Mouse (Mus musculus) frontal cortex, postnatal 10 days (tissue): Measurements from ENCODE around the gene Ddx49.

Source experiments
- DNase-seq, 2 experiments: peaks; one replicate each; pipeline ENCODE4 v3.0.0; 2022; ENCODE audit warnings: low spot score in 2 of 2, mixed read lengths in 1 of 2

Gene Ddx49

DNA sequence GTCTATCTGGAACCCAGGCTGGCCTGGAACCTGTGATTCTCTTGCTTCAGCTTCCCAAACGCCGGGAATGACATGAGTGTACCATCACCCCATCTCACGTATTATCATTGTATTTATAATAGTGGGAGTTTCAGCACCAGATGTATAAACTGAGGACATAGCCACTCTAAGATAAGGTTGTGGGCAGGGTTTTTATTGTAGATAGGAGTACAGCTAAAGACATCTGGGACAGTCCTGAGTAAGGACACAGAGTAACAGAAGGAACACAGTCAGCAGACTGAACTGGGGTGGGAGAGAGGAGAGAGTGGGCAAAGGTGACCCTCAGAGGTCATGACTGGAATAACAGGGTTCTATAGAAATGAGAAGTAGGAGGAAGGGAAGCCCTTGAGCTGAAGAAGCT is 34.6 kb downstream of the Ddx49 start:
- no peak for DNase-seq

DNA sequence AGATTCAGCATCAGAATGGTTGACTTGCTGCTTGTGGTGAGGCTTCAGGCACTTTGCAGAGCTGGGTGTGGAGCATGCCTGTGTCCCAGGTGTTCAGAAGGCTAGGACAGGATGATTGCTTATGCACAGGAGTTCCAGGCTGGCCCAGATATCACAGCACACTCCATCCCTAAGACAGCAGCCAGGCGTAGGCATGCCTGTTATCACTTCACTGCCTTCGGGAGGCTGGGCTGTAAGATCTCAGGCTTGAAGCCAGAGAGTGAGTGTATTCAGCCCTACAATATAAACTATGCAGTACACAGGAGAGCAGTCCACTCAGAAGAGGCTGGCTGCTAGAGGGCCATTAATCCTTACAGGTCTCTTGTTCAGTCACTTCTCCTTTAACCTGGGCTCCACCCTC is 43.2 kb downstream of the Ddx49 start:
- DNase-seq, result no peak

DNA sequence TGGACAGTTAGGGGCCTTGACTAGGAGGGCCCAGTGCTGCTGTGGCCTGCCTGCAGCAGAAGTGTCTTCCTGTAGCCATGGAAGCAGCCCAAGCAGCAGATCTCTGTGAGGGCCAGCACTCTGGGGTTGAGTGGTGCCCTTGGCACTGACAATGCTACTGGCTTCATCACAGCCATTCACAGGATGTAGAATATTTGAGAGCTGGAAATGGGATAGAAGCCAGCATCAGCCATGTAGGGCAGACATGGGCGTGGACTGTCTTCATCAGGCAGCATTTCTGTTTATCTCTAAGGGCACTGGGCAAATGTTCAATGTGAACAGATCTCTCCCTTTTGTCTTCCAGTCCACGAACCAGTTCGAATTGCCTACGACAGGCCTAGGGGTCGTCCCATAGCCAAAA is 43.7 kb downstream of the Ddx49 start:
- DNase-seq, result no peak

DNA sequence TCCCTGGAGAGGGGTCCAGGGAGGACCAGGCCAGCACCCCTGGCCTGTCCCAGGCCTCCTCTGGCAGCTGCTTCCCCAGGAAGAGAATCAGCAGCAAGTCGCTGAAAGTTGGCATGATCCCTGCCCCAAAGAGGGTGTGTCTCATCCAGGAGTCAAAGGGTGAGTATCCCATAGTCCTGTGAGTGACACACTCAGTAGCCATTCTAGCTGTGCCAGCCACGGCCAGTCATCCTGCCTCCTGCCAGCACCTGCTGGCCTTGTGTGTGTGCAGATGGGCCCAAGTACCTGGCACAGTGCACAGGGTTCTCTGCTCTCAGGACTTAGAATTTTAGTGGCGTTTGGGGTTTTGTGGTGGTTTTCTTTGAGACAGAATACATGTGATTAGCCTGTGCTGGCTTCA is 44.8 kb downstream of the Ddx49 start:
- no peak for DNase-seq

DNA sequence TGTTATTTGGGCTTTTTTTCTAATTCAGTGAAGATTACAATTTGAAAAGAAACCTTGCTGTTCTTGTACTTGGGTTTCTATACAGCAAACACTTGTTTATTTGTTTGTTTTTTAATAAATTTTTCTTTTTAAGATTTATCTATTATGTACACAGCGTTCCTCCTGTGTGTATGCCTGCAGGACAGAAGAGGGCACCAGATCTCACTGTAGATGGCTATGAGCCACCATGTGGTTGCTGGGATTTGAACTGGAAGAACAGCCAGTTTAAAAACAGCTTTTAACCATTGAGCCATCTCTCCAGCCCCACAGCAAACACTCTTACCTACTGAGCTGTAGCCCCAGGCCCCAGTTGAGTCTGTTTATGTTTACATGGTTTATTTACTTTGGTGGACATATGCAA is 47.7 kb downstream of the Ddx49 start:
- DNase-seq, result no peak

DNA sequence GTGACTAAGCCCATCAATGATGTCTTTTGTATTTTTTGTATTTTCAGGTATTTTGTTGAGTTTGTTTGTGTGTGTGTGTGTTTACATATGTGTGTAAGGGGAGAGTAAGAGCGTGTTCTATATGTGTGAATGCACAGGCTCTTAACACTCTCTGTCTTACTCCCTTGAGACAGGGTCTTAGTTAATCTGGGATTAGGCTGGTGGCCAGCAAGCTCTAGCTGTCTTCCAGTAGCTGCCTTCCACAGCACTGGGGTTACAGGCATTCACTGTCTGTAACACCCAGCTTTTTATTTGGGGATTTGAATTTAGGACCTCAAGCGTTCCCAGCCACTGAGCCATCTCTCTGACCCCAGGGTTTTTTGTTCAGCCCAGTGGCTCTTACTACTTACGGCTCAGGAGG is 54.4 kb downstream of the Ddx49 start:
- DNase-seq, result no peak

DNA sequence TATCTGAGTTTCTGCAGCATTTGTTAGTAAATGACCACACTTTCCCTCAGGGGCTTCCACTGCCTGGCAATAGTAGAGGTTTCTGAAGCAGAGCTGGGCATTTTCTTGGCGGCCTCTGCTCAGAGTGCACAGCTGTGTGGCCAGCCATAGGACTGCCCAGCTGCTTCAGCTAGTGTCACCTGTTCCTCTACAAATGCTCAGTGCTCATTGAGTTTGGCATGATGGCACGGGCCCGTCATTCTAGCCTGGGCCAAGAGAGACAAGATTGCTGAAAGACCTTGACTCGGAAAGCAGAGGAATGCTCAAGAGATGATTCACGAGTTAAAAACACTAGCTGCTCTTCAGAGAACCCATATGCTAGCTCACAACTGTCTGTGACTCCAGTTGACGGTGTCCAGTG is 55.7 kb downstream of the Ddx49 start:
- DNase-seq, result no peak
